Mouse (Mus musculus) lung, postnatal 0 days (tissue): ENCODE data around the gene Mad1l1.

ENCODE experiments used
- CTCF ChIP-seq: IDR thresholded peaks from 2 replicates; pipeline ENCODE4 v1.5.1; 2016; ENCODE audit warnings: antibody characterized with exemption, mild to moderate bottlenecking
- EP300 ChIP-seq: IDR thresholded peaks from 2 replicates; pipeline ENCODE4 v1.6.1; 2016; ENCODE audit warnings: antibody characterized with exemption, mild to moderate bottlenecking, control low read depth

GRCm38 (mm10) chr5:140289161-140289560 lies 32.2 kb downstream of the Mad1l1 start:
- TF ChIP-seq CTCF (no peak), EP300 (no peak)
